Mouse (Mus musculus) liver, embryonic 13.5 days (tissue): Measurements from ENCODE around the gene Car6. TPM values are rescaled to one million over a fixed set of nuclear protein-coding genes. Genes with fewer than 3 reads are reported as not detected.

Experiments
- ATAC-seq: fragments of 200-750 bp; cut with Nextera tagmentation; 2 replicates; pipeline ENCODE4 v1.8.0; 2017; ENCODE audit warnings: low read depth, mild to moderate bottlenecking, moderate number of reproducible peaks, moderate library complexity
- DNase-seq: peaks from one replicate; pipeline ENCODE4 v3.0.0; 2022
- H3K27ac ChIP-seq: fragments of 300-500 bp; sonication (generic); 2 replicates; pipeline ENCODE4 v1.5.1; 2015; ENCODE audit warnings: moderate library complexity, mild to moderate bottlenecking, inconsistent platforms
- H3K27me3 ChIP-seq: fragments of 300-500 bp; sonication (generic); 2 replicates; pipeline ENCODE4 v1.6.1; 2015; ENCODE audit warnings: mild to moderate bottlenecking, inconsistent platforms
- H3K36me3 ChIP-seq: fragments of 300-500 bp; sonication (generic); 2 replicates; pipeline ENCODE4 v1.6.1; 2015; ENCODE audit warnings: mild to moderate bottlenecking, inconsistent platforms
- H3K4me1 ChIP-seq: fragments of 300-500 bp; sonication (generic); replicated peaks from 2 replicates; pipeline ENCODE4 v1.6.1; 2015; ENCODE audit warnings: inconsistent platforms
- H3K4me2 ChIP-seq: fragments of 300-500 bp; sonication (generic); 2 replicates; pipeline ENCODE4 v1.6.1; 2015; ENCODE audit warnings: inconsistent platforms, mild to moderate bottlenecking, moderate library complexity
- H3K4me3 ChIP-seq: fragments of 300-500 bp; sonication (generic); replicated peaks from 2 replicates; pipeline ENCODE4 v1.5.1; 2015; ENCODE audit warnings: mild to moderate bottlenecking, inconsistent platforms
- H3K9ac ChIP-seq: fragments of 300-500 bp; sonication (generic); 2 replicates; pipeline ENCODE4 v1.6.1; 2015; ENCODE audit warnings: mild to moderate bottlenecking, inconsistent platforms
- H3K9me3 ChIP-seq: fragments of 300-500 bp; sonication (generic); replicated peaks from 2 replicates; pipeline ENCODE4 v1.6.1; 2016; ENCODE audit warnings: inconsistent platforms
- WGBS: fragments of 180-500 bp; shearing (Covaris S2); methylation state at CpG from one replicate; pipeline ENCODE4 v1.1.7; 2015; ENCODE audit not compliant: insufficient replicate concordance; 5-methylcytosine and 5-hydroxymethylcytosine counted together
- polyA plus RNA-seq: library from polyadenylated mRNA; unstranded; fragments of >200 nt; fragmentation: Nextera tagmentation; extraction: Ambion mirVana; gene quantifications from 2 replicates; pipeline ENCODE4 v1.2.1, GENCODE M21; 2015

Car6 gene
- polyA plus RNA-seq, 1 experiment from 2014 or later = not detected

GRCm38 (mm10) chr4:150155301-150155700 lies 45.8 kb downstream of the Car6 start:
- no peak overlapping the region for H3K27ac ChIP-seq
- 70% methylated on average over 4 of the region's 4 CpGs for WGBS
- no peak overlapping the region for H3K4me2 ChIP-seq
- no peak overlapping the region for H3K9ac ChIP-seq
- H3K36me3 ChIP-seq = no peaks in the 10 kb centered on the region
- DNase-seq (no peak), ATAC-seq (no peak)
- H3K4me3 ChIP-seq = no peak overlapping the region
- peaks cover 20% of the 10 kb centered on the region for H3K4me1 ChIP-seq
- no peaks in the 10 kb centered on the region for H3K9me3 ChIP-seq
- 0 out of 2 replicates have a peak, but pooled peaks cover 9% of the 10 kb centered on the region for H3K27me3 ChIP-seq

- Histone ChIP-seq H3K4me2 (no peak overlapping the region), H3K9ac (no peak overlapping the region)
- 27% methylated on average over 8 of the region's 8 CpGs for WGBS
Observed at GRCm38 (mm10) chr4:150152483-150152882, 48.6 kb downstream of the Car6 start.

GRCm38 (mm10) chr4:150151045-150151444 lies 50.1 kb downstream of the Car6 start:
- H3K9me3 ChIP-seq = no peaks in the 10 kb centered on the region
- WGBS = 68% methylated on average over 7 of the region's 7 CpGs
- H3K36me3 ChIP-seq = no peaks in the 10 kb centered on the region
- H3K27ac ChIP-seq = no peak overlapping the region
- H3K27me3 ChIP-seq = no peaks in the 10 kb centered on the region
- peaks cover 18% of the 10 kb centered on the region; the same call in 1 of the 2 replicates for H3K4me1 ChIP-seq
- H3K4me2 ChIP-seq = no peak overlapping the region
- no peak overlapping the region for H3K9ac ChIP-seq
- DNase-seq (no peak), ATAC-seq (no peak)
- H3K4me3 ChIP-seq = no peak overlapping the region

More at GRCm38 (mm10) chr4:150152483-150152882, 48.6 kb downstream of the Car6 start:
- Histone ChIP-seq H3K36me3 (no peaks in the 10 kb centered on the region), H3K27me3 (0 out of 2 replicates have a peak, but pooled peaks cover 4% of the 10 kb centered on the region), H3K4me3 (no peak overlapping the region), H3K27ac (no peak overlapping the region), H3K4me1 (peaks cover 15% of the 10 kb centered on the region; the same call in 1 of the 2 replicates), H3K9me3 (no peaks in the 10 kb centered on the region)
- DNase-seq (peak; percentile 40), ATAC-seq (peak; percentile 91)

GRCm38 (mm10) chr4:150146286-150146685 lies 54.8 kb downstream of the Car6 start:
- Histone ChIP-seq H3K4me3 (no peak overlapping the region), H3K27me3 (no peaks in the 10 kb centered on the region), H3K4me2 (no peak overlapping the region), H3K9me3 (no peaks in the 10 kb centered on the region), H3K4me1 (0 out of 2 replicates have a peak, but pooled peaks cover 3% of the 10 kb centered on the region), H3K9ac (no peak overlapping the region), H3K27ac (no peak overlapping the region), H3K36me3 (no peaks in the 10 kb centered on the region)
- no peak for ATAC-seq
- 68% methylated on average over 4 of the region's 4 CpGs for WGBS
- no peak for DNase-seq

- ATAC-seq = no peak
- no peak for DNase-seq
Observed at GRCm38 (mm10) chr4:150144242-150144641, 56.9 kb downstream of the Car6 start.

GRCm38 (mm10) chr4:150140346-150140745 lies 60.8 kb downstream of the Car6 start:
- H3K4me2 ChIP-seq = no peak overlapping the region
- H3K4me3 ChIP-seq = no peak overlapping the region
- ATAC-seq (no peak), DNase-seq (no peak)
- H3K27me3 ChIP-seq = no peaks in the 10 kb centered on the region
- no peaks in the 10 kb centered on the region for H3K9me3 ChIP-seq
- WGBS = 76% methylated on average over 7 of the region's 7 CpGs
- H3K27ac ChIP-seq = no peak overlapping the region
- H3K36me3 ChIP-seq = no peaks in the 10 kb centered on the region
- peaks cover 18% of the 10 kb centered on the region for H3K4me1 ChIP-seq
- H3K9ac ChIP-seq = no peak overlapping the region

More at GRCm38 (mm10) chr4:150144242-150144641, 56.9 kb downstream of the Car6 start:
- H3K4me2 ChIP-seq = peak overlapping the region; percentile 11; the same call in 1 of the 2 replicates
- no peak overlapping the region for H3K9ac ChIP-seq
- no peaks in the 10 kb centered on the region for H3K27me3 ChIP-seq
- H3K27ac ChIP-seq = no peak overlapping the region
- no peaks in the 10 kb centered on the region for H3K9me3 ChIP-seq
- no peak overlapping the region for H3K4me3 ChIP-seq
- H3K36me3 ChIP-seq = no peaks in the 10 kb centered on the region
- 25% methylated on average over 12 of the region's 12 CpGs for WGBS
- H3K4me1 ChIP-seq = 0 out of 2 replicates have a peak, but pooled peaks cover 3% of the 10 kb centered on the region

GRCm38 (mm10) chr4:150139090-150139489 lies 62.0 kb downstream of the Car6 start:
- WGBS = 62% methylated on average over 13 of the region's 13 CpGs
- H3K4me2 ChIP-seq = no peak overlapping the region
- H3K9ac ChIP-seq = no peak overlapping the region
- H3K9me3 ChIP-seq = no peaks in the 10 kb centered on the region
- DNase-seq = no peak
- no peaks in the 10 kb centered on the region; the same call in 1 of the 2 replicates for H3K27me3 ChIP-seq
- no peak overlapping the region for H3K4me3 ChIP-seq
- H3K27ac ChIP-seq = no peak overlapping the region
- H3K36me3 ChIP-seq = no peaks in the 10 kb centered on the region
- peaks cover 19% of the 10 kb centered on the region for H3K4me1 ChIP-seq
- ATAC-seq = no peak

- peaks cover 21% of the 10 kb centered on the region for H3K4me1 ChIP-seq
- H3K9me3 ChIP-seq = no peaks in the 10 kb centered on the region
- H3K27me3 ChIP-seq = peaks cover 2% of the 10 kb centered on the region; the same call in 1 of the 2 replicates
- 22% methylated on average over 9 of the region's 9 CpGs for WGBS
- H3K4me3 ChIP-seq = peak overlapping the region; percentile 14; the same call in 1 of the 2 replicates
- H3K9ac ChIP-seq = no peak overlapping the region
- no peaks in the 10 kb centered on the region for H3K36me3 ChIP-seq
- ATAC-seq (peak; percentile 82), DNase-seq (peak; percentile 73)
- no peak overlapping the region for H3K27ac ChIP-seq
- H3K4me2 ChIP-seq = peak overlapping the region; percentile 57
Observed at GRCm38 (mm10) chr4:150138084-150138543, 63.0 kb downstream of the Car6 start.

GRCm38 (mm10) chr4:150137368-150138083 lies 63.6 kb downstream of the Car6 start:
- ATAC-seq (no peak), DNase-seq (no peak)
- Histone ChIP-seq H3K36me3 (no peaks in the 10 kb centered on the region), H3K4me2 (peak overlapping the region; percentile 57), H3K4me3 (no peak overlapping the region; the same call in 1 of the 2 replicates), H3K4me1 (peaks cover 27% of the 10 kb centered on the region), H3K9ac (no peak overlapping the region), H3K9me3 (no peaks in the 10 kb centered on the region), H3K27ac (no peak overlapping the region), H3K27me3 (peaks cover 2% of the 10 kb centered on the region; the same call in 1 of the 2 replicates)
- 73% methylated on average over 5 of the region's 7 CpGs for WGBS
